Mouse (Mus musculus) hindbrain, embryonic 10.5 days (tissue): ENCODE data around the gene Trim56. TPM values are rescaled to one million over a fixed set of nuclear protein-coding genes. Genes with fewer than 3 reads are reported as not detected.
"Not testable (repeated sequence)": the region's sequence is repeated elsewhere in the genome, so short reads cannot be mapped to it uniquely, and the experiment has no call there.

Source experiments
- DNase-seq: peaks from one replicate; pipeline ENCODE4 v3.0.0-alpha.2; 2017; ENCODE audit warnings: low spot score
- H3K27ac ChIP-seq: fragments of 300-500 bp; sonication (generic); 2 replicates; pipeline ENCODE4 v1.5.1; 2016; ENCODE audit warnings: mild to moderate bottlenecking, moderate library complexity
- H3K27me3 ChIP-seq: fragments of 300-500 bp; sonication (generic); 2 replicates; pipeline ENCODE4 v1.6.1; 2016; ENCODE audit warnings: mild to moderate bottlenecking; ENCODE audit not compliant: poor library complexity, insufficient read depth, severe bottlenecking
- H3K36me3 ChIP-seq: fragments of 300-500 bp; sonication (generic); 2 replicates; pipeline ENCODE4 v1.6.1; 2016; ENCODE audit warnings: mild to moderate bottlenecking, moderate library complexity
- H3K4me1 ChIP-seq: fragments of 300-500 bp; sonication (generic); replicated peaks from 2 replicates; pipeline ENCODE4 v1.6.1; 2016; ENCODE audit warnings: mild to moderate bottlenecking
- H3K4me3 ChIP-seq: fragments of 300-500 bp; sonication (generic); 2 replicates; pipeline ENCODE4 v1.5.1; 2016; ENCODE audit warnings: mild to moderate bottlenecking, moderate library complexity
- H3K9me3 ChIP-seq: fragments of 300-500 bp; sonication (generic); 2 replicates; pipeline ENCODE4 v1.6.1; 2016; ENCODE audit warnings: mild to moderate bottlenecking, moderate library complexity
- WGBS: fragments of 180-500 bp; shearing (Covaris S2); methylation state at CpG from one replicate; pipeline ENCODE4 v1.1.7; 2016; 5-methylcytosine and 5-hydroxymethylcytosine counted together
- polyA plus RNA-seq: library from polyadenylated mRNA; unstranded; fragments of >200 nt; fragmentation: Nextera tagmentation; extraction: Ambion mirVana; gene quantifications from 2 replicates; pipeline ENCODE4 v1.2.1, GENCODE M21; 2016

The Trim56 gene
- polyA plus RNA-seq, result 5.2 and 5.4 TPM in 2 replicates

- Histone ChIP-seq H3K27ac (peak within 1 kb of the TSS; percentile 94), H3K9me3 (peaks cover 11% of the 10 kb centered on the region; the same call in 1 of the 2 replicates), H3K27me3 (no peaks in the 10 kb centered on the region), H3K4me3 (peak within 1 kb of the TSS; percentile 72), H3K36me3 (peaks cover 33% of the 10 kb centered on the region), H3K4me1 (peaks cover 20% of the 10 kb centered on the region)
- peak; percentile 68 for DNase-seq
- WGBS, result 10% methylated on average over 29 of the region's 29 CpGs
Observed at GRCm38 (mm10) chr5:137115866-137116847, at the start of gene Trim56. Gene Trim56, minus strand, starts transcription at chr5:137116209.

GRCm38 (mm10) chr5:137161853-137162252 is 45.8 kb upstream of the Trim56 start:
- Histone ChIP-seq H3K27me3 (no peaks in the 10 kb centered on the region), H3K4me3 (no peak overlapping the region), H3K9me3 (peaks cover 19% of the 10 kb centered on the region), H3K27ac (no peak overlapping the region), H3K4me1 (no peaks in the 10 kb centered on the region), H3K36me3 (no peaks in the 10 kb centered on the region)
- 80% methylated on average over 4 of the region's 4 CpGs for WGBS
- no peak for DNase-seq

GRCm38 (mm10) chr5:137159461-137159860 is 43.5 kb upstream of the Trim56 start:
- peaks cover 31% of the 10 kb centered on the region for H3K9me3 ChIP-seq

GRCm38 (mm10) chr5:137153289-137153688 is 37.3 kb upstream of the Trim56 start:
- no peaks in the 10 kb centered on the region for H3K36me3 ChIP-seq
- H3K4me1 ChIP-seq, result no peaks in the 10 kb centered on the region
- WGBS, result 91% methylated on average over 5 of the region's 5 CpGs

More at GRCm38 (mm10) chr5:137159461-137159860, 43.5 kb upstream of the Trim56 start:
- Histone ChIP-seq H3K4me1 (no peaks in the 10 kb centered on the region), H3K27me3 (no peaks in the 10 kb centered on the region), H3K27ac (no peak overlapping the region), H3K36me3 (no peaks in the 10 kb centered on the region), H3K4me3 (no peak overlapping the region)
- 33% methylated on average over 11 of the region's 11 CpGs for WGBS
- DNase-seq, result no peak

GRCm38 (mm10) chr5:137152623-137153022 is 36.6 kb upstream of the Trim56 start:
- peak; percentile 6 for DNase-seq
- H3K27me3 ChIP-seq, result no peaks in the 10 kb centered on the region
- no peak overlapping the region for H3K27ac ChIP-seq

More at GRCm38 (mm10) chr5:137153289-137153688, 37.3 kb upstream of the Trim56 start:
- H3K9me3 ChIP-seq, result peaks cover 30% of the 10 kb centered on the region
- H3K27me3 ChIP-seq, result no peaks in the 10 kb centered on the region
- no peak overlapping the region for H3K27ac ChIP-seq
- H3K4me3 ChIP-seq, result no peak overlapping the region
- no peak for DNase-seq

GRCm38 (mm10) chr5:137149272-137149882 is 33.4 kb upstream of the Trim56 start, which contains the start of gene Muc3:
Gene Muc3, minus strand, starts transcription at chr5:137149322.
- H3K27ac ChIP-seq, H3K27me3 ChIP-seq, H3K4me3 ChIP-seq, DNase-seq, H3K36me3 ChIP-seq, H3K4me1 ChIP-seq, H3K9me3 ChIP-seq: not testable (repeated sequence)

More at GRCm38 (mm10) chr5:137152623-137153022, 36.6 kb upstream of the Trim56 start:
- Histone ChIP-seq H3K36me3 (no peaks in the 10 kb centered on the region), H3K4me3 (no peak overlapping the region), H3K9me3 (peaks cover 26% of the 10 kb centered on the region), H3K4me1 (no peaks in the 10 kb centered on the region)
- WGBS, result 61% methylated on average over 2 of the region's 2 CpGs

- Histone ChIP-seq H3K4me1 (peaks cover 3% of the 10 kb centered on the region; the same call in 1 of the 2 replicates), H3K9me3 (peaks cover 4% of the 10 kb centered on the region; the same call in 1 of the 2 replicates), H3K27ac (no peak overlapping the region), H3K27me3 (no peaks in the 10 kb centered on the region), H3K4me3 (no peak overlapping the region), H3K36me3 (no peaks in the 10 kb centered on the region)
- WGBS, result 49% methylated on average over 3 of the region's 3 CpGs
- no peak for DNase-seq
Observed at GRCm38 (mm10) chr5:137140836-137141235, 24.8 kb upstream of the Trim56 start.

- H3K27me3 ChIP-seq, result no peaks in the 10 kb centered on the region
- DNase-seq, result no peak
- H3K36me3 ChIP-seq, result no peaks in the 10 kb centered on the region
- H3K9me3 ChIP-seq, result peaks cover 9% of the 10 kb centered on the region; the same call in 1 of the 2 replicates
- no peak overlapping the region for H3K27ac ChIP-seq
- peaks cover 3% of the 10 kb centered on the region; the same call in 1 of the 2 replicates for H3K4me1 ChIP-seq
- 89% methylated on average over 10 of the region's 10 CpGs for WGBS
- no peak overlapping the region for H3K4me3 ChIP-seq
Observed at GRCm38 (mm10) chr5:137138977-137139376, 23.0 kb upstream of the Trim56 start.

GRCm38 (mm10) chr5:137134959-137135358 is 18.9 kb upstream of the Trim56 start:
- Histone ChIP-seq H3K27ac (no peak overlapping the region), H3K9me3 (peaks cover 9% of the 10 kb centered on the region; the same call in 1 of the 2 replicates), H3K27me3 (0 out of 2 replicates have a peak, but pooled peaks cover 3% of the 10 kb centered on the region), H3K36me3 (no peaks in the 10 kb centered on the region), H3K4me3 (no peak overlapping the region), H3K4me1 (no peaks in the 10 kb centered on the region)
- 34% methylated on average over 11 of the region's 11 CpGs for WGBS
- no peak for DNase-seq

GRCm38 (mm10) chr5:137131490-137131889 is 15.5 kb upstream of the Trim56 start:
- Histone ChIP-seq H3K9me3 (peaks cover 6% of the 10 kb centered on the region; the same call in 1 of the 2 replicates), H3K27me3 (0 out of 2 replicates have a peak, but pooled peaks cover 3% of the 10 kb centered on the region), H3K36me3 (no peaks in the 10 kb centered on the region), H3K4me3 (no peak overlapping the region), H3K4me1 (no peaks in the 10 kb centered on the region), H3K27ac (no peak overlapping the region)
- WGBS, result 0% methylated on average over 3 of the region's 3 CpGs
- DNase-seq, result peak; percentile 62

GRCm38 (mm10) chr5:137129281-137129680 is 13.3 kb upstream of the Trim56 start:
- H3K27me3 ChIP-seq, result 0 out of 2 replicates have a peak, but pooled peaks cover 3% of the 10 kb centered on the region
- H3K9me3 ChIP-seq, result peaks cover 2% of the 10 kb centered on the region; the same call in 1 of the 2 replicates
- no peak overlapping the region for H3K4me3 ChIP-seq
- WGBS, result 27% methylated on average over 5 of the region's 5 CpGs
- no peaks in the 10 kb centered on the region for H3K36me3 ChIP-seq
- H3K4me1 ChIP-seq, result no peaks in the 10 kb centered on the region
- no peak for DNase-seq
- H3K27ac ChIP-seq, result no peak overlapping the region

- no peak for DNase-seq
- Histone ChIP-seq H3K4me1 (peaks cover 9% of the 10 kb centered on the region), H3K4me3 (no peak overlapping the region), H3K27me3 (no peaks in the 10 kb centered on the region), H3K36me3 (no peaks in the 10 kb centered on the region), H3K9me3 (no peaks in the 10 kb centered on the region), H3K27ac (peak overlapping the region; percentile 56; the same call in 1 of the 2 replicates)
- WGBS, result 84% methylated on average over 4 of the region's 4 CpGs
Observed at GRCm38 (mm10) chr5:137123516-137123915, 7.5 kb upstream of the Trim56 start.
